Mouse (Mus musculus) spleen, adult 12 weeks (tissue): Measurements from ENCODE around the gene Hemk1.

ENCODE experiments used
- DNase-seq: peaks from one replicate; pipeline ENCODE4 v3.0.0; 2022; ENCODE audit warnings: low spot score

The Hemk1 gene

GRCm38 (mm10) chr9:107295616-107296015, 42.5 kb downstream of the Hemk1 start:
- DNase-seq, result peak; percentile 27

GRCm38 (mm10) chr9:107294249-107294648, 43.9 kb downstream of the Hemk1 start:
- peak; percentile 65 for DNase-seq

GRCm38 (mm10) chr9:107290897-107291296, 47.3 kb downstream of the Hemk1 start:
- DNase-seq, result no peak

- DNase-seq, result peak; percentile 37
Measured at GRCm38 (mm10) chr9:107289211-107290076, 48.7 kb downstream of the Hemk1 start, which contains the start of gene Mapkapk3. Gene Mapkapk3, minus strand, starts transcription at chr9:107289877.

- peak; percentile 38 for DNase-seq
Measured at GRCm38 (mm10) chr9:107288711-107289110, 49.4 kb downstream of the Hemk1 start.

GRCm38 (mm10) chr9:107288105-107288650, 50.0 kb downstream of the Hemk1 start:
- DNase-seq, result no peak

GRCm38 (mm10) chr9:107287294-107287693, 50.9 kb downstream of the Hemk1 start:
- DNase-seq, result no peak

- DNase-seq, result no peak
Measured at GRCm38 (mm10) chr9:107285009-107285408, 53.1 kb downstream of the Hemk1 start.

- DNase-seq, result no peak
Measured at GRCm38 (mm10) chr9:107282951-107283350, 55.2 kb downstream of the Hemk1 start.

- no peak for DNase-seq
Measured at GRCm38 (mm10) chr9:107281241-107281987, 56.7 kb downstream of the Hemk1 start.

GRCm38 (mm10) chr9:107280322-107281027, 57.7 kb downstream of the Hemk1 start:
- DNase-seq, result no peak

GRCm38 (mm10) chr9:107279378-107280321, 58.5 kb downstream of the Hemk1 start:
- DNase-seq, result no peak

GRCm38 (mm10) chr9:107278527-107279377, 59.4 kb downstream of the Hemk1 start:
- no peak for DNase-seq

GRCm38 (mm10) chr9:107278126-107278525, 60.0 kb downstream of the Hemk1 start:
- no peak for DNase-seq

- no peak for DNase-seq
Measured at GRCm38 (mm10) chr9:107277603-107278002, 60.5 kb downstream of the Hemk1 start.
